Mouse (Mus musculus) C2C12 (cell line): ENCODE measurements around the gene Mcu.

Experiments
- CEBPB ChIP-seq: IDR thresholded peaks from one replicate; pipeline ENCODE4 v1.6.1; 2011; ENCODE audit warnings: low read depth, mild to moderate bottlenecking, control low read depth, moderate library complexity
- CTCF ChIP-seq: IDR thresholded peaks from one replicate; pipeline ENCODE4 v1.5.1; 2011; ENCODE audit not compliant: control insufficient read depth, insufficient read depth, insufficient read length
- MAX ChIP-seq: IDR thresholded peaks from one replicate; pipeline ENCODE4 v1.6.1; 2011; ENCODE audit warnings: mild to moderate bottlenecking, control low read depth
- MYOD1 ChIP-seq: IDR thresholded peaks from one replicate; pipeline ENCODE4 v1.6.1; 2011; ENCODE audit warnings: low read depth; ENCODE audit not compliant: control insufficient read depth, insufficient read length
- MYOG ChIP-seq: IDR thresholded peaks from one replicate; pipeline ENCODE4 v1.6.1; 2011; ENCODE audit not compliant: control insufficient read depth, insufficient read length; ENCODE audit errors: extremely low read depth

DNA sequence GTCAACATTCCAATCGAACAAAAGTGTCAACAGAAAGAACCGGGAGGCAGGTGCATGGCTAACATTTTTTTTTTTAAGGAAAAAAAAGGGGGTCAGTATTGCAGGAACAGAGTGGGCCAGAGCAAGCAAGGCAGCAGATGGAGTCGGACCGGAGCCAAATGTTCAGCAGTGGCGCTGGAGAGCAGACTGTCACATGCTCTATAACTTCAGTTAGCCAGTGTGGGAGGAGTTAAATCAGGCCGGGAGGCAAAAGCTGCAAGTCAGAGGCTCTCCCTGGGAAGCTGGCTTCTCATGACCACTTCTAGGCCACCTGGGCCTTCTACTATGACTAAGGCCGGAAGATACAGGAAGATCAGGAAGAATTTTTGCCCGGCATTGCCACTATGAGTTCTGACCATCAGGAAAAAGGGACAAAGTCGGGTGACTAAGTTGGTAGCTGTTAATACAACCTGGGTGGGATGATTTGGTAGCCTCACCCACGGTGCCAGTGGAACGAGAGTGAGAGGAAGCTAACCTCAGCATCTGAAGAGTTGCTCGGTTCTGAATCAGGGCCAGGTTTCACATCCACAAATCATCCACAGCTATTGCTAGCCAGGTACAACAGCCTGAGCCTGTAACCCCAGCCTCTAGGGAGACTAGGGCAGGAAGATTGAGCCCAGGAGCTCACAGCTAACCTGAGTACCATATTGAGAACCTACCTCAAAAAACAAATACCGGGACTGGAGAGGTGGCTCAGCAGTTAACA, 22.5 kb downstream of the Mcu start:
- TF ChIP-seq MYOD1 (no peak), CTCF (no peak), MYOG (no peak), MAX (no peak), CEBPB (no peak)
